Mouse (Mus musculus) retina, adult 2 months (tissue): ENCODE results near the gene Mobp.
"Not testable (repeated sequence)": the region's sequence is repeated elsewhere in the genome, so short reads cannot be mapped to it uniquely, and the experiment has no call there.

Source experiments
- DNase-seq: peaks from one replicate; pipeline ENCODE4 v3.0.0-alpha.2; 2012; ENCODE audit warnings: low read depth, low spot score

Mobp gene

GRCm38 (mm10) chr9:120149222-120149828 is at the start of gene Mobp:
Mobp (plus strand) TSS chr9:120149707.
- no peak for DNase-seq

DNA sequence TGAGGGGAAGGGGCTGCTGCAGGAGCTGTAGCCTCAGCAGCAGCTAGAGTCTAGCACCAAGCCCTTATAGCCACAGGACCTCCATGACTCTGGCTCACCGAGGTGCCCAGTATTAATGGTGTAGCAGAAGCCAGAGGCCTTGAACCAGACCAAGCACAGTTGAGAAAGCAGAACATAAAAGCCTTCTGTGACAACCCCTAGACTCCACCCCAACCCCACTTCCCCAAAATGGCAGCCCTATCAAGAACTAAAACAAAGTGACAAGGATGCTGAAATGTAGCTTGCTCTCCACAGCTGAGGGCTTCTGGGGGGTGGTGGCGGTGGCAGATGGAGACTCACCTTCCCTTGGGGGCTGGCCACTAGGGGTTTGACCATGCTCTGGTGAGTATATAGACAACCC is 48.3 kb upstream of the Mobp start:
- DNase-seq: no peak

DNA sequence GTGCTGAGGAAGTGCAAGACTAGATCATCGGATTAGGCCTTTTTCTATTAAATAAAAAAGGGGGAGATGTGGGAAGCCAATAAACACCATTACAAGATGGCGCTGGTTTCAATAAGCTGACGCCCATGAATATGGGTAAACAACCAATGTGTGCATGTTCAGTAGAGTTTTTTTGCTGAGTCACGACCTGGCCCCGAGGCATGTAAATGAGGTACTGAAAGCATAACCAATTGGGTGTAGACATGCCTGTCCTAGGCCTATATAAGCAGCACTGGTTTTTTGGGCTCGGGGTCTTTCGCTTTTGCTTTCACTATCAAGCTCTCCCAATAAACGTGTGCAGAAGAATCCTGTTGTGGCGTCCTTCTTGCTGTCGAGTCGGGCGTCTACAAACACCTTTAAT is 40.6 kb upstream of the Mobp start:
- not testable (repeated sequence) for DNase-seq

GRCm38 (mm10) chr9:120110211-120111018 is 39.1 kb upstream of the Mobp start, which contains the start of gene Slc25a38:
Slc25a38 (plus strand) TSS chr9:120110374.
- DNase-seq: peak; percentile 79

DNA sequence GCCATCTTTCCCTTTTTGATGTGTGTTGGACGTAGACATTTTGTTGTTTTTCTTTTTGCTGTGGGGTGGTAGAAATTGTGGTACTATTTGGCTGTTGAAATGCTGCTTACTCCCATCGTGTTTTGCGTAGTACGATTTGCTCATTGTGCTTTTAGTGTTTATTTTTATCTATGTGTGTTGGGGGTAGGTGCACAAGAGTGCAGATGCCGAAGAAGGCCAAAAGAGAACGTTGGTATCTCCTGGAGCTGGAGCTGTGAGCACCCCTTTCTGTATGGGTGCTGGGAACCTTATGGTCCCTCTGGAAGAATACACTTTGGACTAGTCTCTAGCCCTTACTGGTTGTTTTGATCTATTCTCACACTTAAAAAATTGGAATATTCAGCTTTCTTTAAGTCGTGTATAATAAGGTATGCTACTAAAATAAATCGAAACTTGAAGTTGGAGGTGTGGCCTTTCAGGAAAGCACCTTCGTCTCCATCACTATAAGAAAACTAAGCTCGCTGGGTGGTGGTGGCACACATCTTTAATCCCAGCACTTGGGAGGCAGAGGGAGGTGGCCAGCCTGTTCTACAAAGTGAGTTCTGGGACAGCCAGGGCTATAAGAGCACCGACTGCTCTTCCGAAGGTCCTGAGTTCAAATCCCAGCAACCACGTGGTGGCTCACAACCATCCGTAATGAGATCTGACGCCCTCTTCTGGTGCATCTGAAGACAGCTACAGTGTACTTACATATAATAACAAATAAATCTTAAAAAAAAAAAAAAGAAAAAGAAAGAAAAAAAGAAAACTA is 38.2 kb upstream of the Mobp start:
- no peak for DNase-seq

- no peak for DNase-seq
Observed at GRCm38 (mm10) chr9:120112472-120112871, 37.0 kb upstream of the Mobp start.

GRCm38 (mm10) chr9:120113456-120113855 is 36.1 kb upstream of the Mobp start:
- DNase-seq: no peak

- DNase-seq: no peak
Observed at GRCm38 (mm10) chr9:120114051-120114788, 35.3 kb upstream of the Mobp start.

DNA sequence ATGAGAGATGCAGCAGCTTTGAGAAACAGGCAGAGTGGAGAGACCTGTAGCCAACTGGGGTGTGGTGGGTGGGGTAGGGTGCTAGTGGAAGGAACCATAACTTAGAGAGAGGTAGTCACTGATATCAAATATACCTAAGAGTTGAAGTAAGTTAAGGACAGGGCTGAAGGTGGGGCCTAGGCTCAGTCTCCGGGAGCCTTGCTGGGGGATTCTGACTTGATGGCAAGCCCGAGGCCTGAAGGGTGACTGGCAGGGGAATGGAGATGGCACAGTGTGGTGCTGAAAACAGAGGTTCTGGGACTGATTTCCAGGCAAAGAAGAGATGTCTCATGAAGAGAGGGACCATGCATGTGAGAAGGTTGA is 34.7 kb upstream of the Mobp start:
- DNase-seq: no peak

DNA sequence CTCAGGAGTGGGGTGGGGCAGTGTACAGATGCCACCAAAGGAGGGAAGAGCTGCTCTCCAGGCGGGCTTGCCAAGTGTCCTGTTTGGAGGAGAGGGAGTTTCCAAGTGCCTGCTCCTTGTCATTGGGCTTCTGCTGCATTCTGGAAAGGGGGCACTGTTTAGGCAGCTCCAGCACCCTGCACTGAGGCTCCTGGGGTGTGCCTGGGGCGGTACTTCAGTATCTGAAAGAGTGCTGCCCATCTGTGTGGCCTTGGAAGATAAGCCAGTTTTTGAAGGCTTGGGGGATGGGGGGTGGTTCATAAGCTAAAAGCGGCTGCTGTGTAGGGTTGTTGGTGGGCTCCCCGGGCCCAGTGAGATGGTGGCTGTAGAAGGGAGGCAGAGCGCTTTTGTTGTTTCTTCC is 33.9 kb upstream of the Mobp start:
- no peak for DNase-seq

GRCm38 (mm10) chr9:120116184-120116624 is 33.3 kb upstream of the Mobp start:
- no peak for DNase-seq

DNA sequence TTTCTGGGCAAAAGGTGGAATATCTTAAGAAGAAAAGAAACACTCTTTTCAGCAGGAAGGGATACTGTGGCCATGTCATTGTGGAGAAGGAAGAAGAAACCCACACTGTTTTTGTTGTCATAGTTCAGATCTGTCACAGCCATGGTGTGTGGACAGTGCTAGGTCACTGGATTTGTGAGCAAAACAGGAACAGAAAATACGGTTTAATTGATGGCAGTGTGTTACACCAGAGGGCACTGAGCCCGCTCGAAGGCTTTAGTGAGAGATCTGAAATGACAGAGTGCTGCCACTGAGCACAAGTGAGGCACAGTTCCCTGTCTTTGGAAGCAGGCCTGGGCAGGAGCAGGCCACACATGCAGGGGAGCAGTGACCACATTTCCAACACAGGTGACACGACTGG is 31.3 kb upstream of the Mobp start:
- no peak for DNase-seq

GRCm38 (mm10) chr9:120120503-120120902 is 29.0 kb upstream of the Mobp start:
- no peak for DNase-seq

GRCm38 (mm10) chr9:120126868-120127267 is 22.6 kb upstream of the Mobp start:
- no peak for DNase-seq

GRCm38 (mm10) chr9:120127538-120128251 is 21.8 kb upstream of the Mobp start, which contains the start of gene Rpsa:
Rpsa (plus strand) TSS chr9:120127689.
- DNase-seq: peak; percentile 96

DNA sequence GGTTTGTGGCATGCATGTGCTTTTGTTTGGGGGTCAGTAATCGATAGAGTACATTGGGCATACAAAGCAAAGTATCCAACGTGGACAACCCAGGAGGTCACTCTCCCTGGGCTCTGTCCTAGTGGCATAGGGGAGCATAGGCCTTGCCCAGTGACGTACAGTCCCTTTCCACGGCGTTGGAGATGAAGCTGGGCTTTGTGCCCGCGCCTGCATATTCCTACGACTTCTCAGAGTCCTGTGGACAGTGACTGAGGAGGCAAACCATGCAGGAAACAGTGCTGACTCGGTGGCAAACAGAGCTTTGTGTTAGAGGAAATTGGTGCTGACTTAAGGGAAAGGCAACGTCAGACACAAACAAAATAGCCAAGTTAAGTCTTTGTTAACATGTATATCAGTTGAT is 20.2 kb upstream of the Mobp start:
- no peak for DNase-seq

GRCm38 (mm10) chr9:120131784-120132288 is 17.7 kb upstream of the Mobp start:
- DNase-seq: no peak

DNA sequence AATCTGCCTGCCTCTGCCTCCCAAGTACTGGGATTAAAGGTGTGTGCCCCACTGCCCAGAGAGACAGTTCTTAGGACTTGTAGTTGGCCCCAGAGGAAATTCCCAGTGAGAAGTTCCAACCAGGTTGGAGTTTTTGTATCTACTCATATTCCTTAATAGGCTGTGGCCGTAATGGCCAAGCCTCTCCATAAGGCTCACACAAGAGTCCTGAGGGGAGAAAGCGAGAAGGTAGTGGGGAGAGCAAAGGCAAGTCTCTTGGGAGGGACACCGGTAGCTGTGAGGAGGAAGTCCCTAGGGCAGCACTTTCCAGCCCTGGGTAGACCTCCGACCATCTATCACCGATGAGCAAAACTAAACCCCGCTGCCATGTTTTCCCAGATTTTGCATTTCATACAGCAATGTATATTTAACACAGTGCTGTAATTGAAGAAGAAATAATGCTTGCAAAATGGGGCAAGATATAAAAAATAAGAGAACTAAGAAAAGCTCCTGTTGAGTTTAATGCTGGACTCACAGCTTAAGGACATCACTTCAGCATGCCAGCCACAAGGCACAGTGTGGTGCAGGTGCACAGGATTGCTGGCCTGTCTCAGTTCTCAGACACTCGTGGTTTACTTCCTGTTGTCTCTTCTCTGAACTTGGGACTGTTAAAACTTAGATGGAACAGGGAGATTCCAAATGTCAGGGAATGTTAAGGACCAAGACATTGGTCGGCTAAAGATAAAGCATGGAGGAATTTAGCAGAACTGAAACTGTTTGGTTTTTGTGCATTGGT is 16.3 kb upstream of the Mobp start:
- no peak for DNase-seq

DNA sequence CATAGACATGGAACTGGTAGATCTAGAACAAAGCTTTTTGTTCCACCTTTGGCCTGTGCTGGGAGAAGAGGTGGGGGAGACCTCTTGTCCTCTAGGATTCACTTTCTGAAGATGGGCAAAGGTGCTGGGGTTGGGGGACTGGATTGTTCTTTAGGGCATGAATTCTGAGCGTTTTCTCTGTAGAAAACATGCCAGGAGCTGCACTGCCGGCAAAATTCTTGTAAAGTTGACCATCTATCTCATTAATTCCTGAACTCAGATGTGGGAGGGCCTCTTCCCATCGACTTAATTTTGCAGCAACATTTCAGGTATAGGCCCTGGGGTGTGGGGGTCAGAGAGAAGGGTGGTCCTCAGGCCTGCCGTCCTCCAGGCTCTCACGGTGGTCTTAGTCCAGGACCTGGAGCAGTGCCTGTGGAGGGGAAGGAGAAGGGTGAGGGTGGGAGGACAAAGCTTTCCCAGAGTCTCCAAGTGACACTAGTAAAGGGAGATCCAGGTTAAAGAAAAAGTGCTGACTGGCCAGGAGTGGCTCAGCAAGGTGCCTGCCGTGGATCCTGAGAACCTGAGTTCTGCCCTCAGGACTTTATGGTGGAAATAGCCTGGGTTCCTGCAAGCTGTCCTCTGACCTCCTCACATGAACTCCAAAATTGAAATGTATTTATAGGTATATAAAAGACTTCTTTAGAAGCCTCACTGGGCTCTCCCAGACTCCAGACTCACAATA is 15.6 kb upstream of the Mobp start:
- no peak for DNase-seq
